Mouse (Mus musculus): Measurements from ENCODE around the gene Cfap43. TPM values are rescaled to one million over a fixed set of nuclear protein-coding genes. Genes with fewer than 3 reads are reported as not detected.

Cfap43 gene
- polyA plus RNA-seq, 1 experiment from 2014 or later: 0.51 TPM

DNA sequence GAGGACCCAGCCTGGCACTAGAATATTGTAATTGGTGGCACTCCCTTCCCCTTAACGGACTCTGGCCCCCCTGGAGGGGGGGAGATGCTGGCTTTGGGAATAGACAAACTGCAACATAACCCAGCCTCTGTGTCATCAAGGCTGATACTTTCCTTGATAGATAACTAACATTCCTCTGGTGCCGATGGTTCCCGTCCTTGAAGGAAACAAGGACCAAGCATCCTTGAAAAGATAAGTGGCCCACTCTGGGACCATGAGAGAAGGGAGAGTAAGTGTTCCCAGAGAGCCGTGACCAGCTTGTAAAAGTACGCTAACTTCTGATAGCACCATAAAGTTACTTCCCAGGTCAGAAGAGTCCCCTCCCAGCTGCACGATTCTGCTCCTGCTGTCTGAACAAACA, 196.6 kb downstream of the Cfap43 start:
- H3K4me3 ChIP-seq (replicated peaks): no peak overlapping the region
- WGBS: 51% methylated on average over 6 of the region's 6 CpGs
- H3K27ac ChIP-seq (replicated peaks): no peak overlapping the region
- no peak overlapping the region for H3K9ac ChIP-seq (replicated peaks)
- no peak for ATAC-seq (ENCODE audit: low FRiP score)
- H3K4me2 ChIP-seq: no peak overlapping the region
- H3K4me1 ChIP-seq: no peaks in the 10 kb centered on the region
- H3K27me3 ChIP-seq (replicated peaks): no peaks in the 10 kb centered on the region
- no peaks in the 10 kb centered on the region for H3K9me3 ChIP-seq (replicated peaks)
- no peaks in the 10 kb centered on the region for H3K36me3 ChIP-seq

DNA sequence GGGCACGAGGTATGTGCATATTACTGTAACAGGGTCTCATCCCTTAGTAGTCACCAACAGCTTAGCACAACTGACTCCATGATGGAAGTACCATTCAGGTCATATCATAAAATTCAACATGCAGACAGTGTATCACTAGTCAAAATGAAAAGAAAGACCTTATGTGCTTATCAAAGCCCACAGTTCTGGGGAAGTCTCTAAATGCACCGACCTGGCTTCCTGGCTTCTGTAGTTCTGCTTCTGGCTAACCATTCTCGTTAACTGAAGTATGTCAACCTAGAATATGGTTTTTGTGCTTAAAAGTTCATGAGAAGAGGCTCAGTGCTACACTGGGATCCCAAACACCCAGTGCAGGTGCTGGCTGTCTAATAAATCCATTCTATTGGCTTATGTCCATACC, 199.9 kb downstream of the Cfap43 start:
- Histone ChIP-seq H3K9me3 (replicated peaks) (no peaks in the 10 kb centered on the region), H3K4me3 (replicated peaks) (no peak overlapping the region), H3K27me3 (replicated peaks) (no peaks in the 10 kb centered on the region), H3K4me2 (no peak overlapping the region), H3K36me3 (no peaks in the 10 kb centered on the region), H3K9ac (replicated peaks) (no peak overlapping the region), H3K27ac (replicated peaks) (no peak overlapping the region), H3K4me1 (no peaks in the 10 kb centered on the region)
- 92% methylated on average over 3 of the region's 3 CpGs for WGBS
- no peak for ATAC-seq (ENCODE audit: low FRiP score)

- Histone ChIP-seq H3K9ac (replicated peaks) (no peak overlapping the region), H3K4me2 (no peak overlapping the region), H3K4me1 (no peaks in the 10 kb centered on the region), H3K4me3 (replicated peaks) (no peak overlapping the region), H3K9me3 (replicated peaks) (no peaks in the 10 kb centered on the region), H3K36me3 (no peaks in the 10 kb centered on the region), H3K27ac (replicated peaks) (no peak overlapping the region), H3K27me3 (replicated peaks) (no peaks in the 10 kb centered on the region)
- 67% methylated on average over 2 of the region's 2 CpGs for WGBS
- no peak for ATAC-seq (ENCODE audit: low FRiP score)
Measured at GRCm38 (mm10) chr19:47716144-47716543, 202.9 kb downstream of the Cfap43 start.

- no peak overlapping the region for H3K9ac ChIP-seq (replicated peaks)
- H3K4me2 ChIP-seq: no peak overlapping the region
- no peak overlapping the region for H3K4me3 ChIP-seq (replicated peaks)
- H3K4me1 ChIP-seq: no peaks in the 10 kb centered on the region
- 88% methylated on average over 9 of the region's 9 CpGs for WGBS
- no peaks in the 10 kb centered on the region for H3K36me3 ChIP-seq
- H3K27ac ChIP-seq (replicated peaks): no peak overlapping the region
- ATAC-seq (ENCODE audit: low FRiP score): no peak
- H3K27me3 ChIP-seq (replicated peaks): no peaks in the 10 kb centered on the region
- H3K9me3 ChIP-seq (replicated peaks): no peaks in the 10 kb centered on the region
Measured at GRCm38 (mm10) chr19:47713457-47713856, 205.6 kb downstream of the Cfap43 start.

DNA sequence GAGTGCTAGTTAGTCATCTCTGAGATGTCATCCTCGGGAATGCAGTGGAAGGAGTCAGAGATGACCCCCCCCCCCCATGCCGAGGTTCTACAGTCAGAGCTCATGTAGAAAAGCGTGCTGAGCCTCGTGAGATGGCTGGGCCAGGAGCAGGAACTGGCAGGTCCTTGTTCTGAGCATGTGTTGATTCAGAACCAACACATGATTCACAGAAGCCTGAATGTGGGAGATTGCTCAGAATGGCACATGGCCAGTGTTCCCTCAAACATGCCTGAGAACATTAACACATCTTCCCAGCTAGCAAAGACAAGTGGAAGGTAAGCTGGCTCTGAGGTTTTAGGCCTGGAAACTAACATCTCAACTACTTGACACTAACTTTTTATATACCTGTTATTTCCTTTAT, 208.7 kb downstream of the Cfap43 start:
- H3K27ac ChIP-seq (replicated peaks): no peak overlapping the region
- H3K36me3 ChIP-seq: no peaks in the 10 kb centered on the region
- no peak overlapping the region for H3K9ac ChIP-seq (replicated peaks)
- H3K4me1 ChIP-seq: no peaks in the 10 kb centered on the region
- H3K4me2 ChIP-seq: no peak overlapping the region
- H3K27me3 ChIP-seq (replicated peaks): no peaks in the 10 kb centered on the region
- ATAC-seq (ENCODE audit: low FRiP score): no peak
- H3K9me3 ChIP-seq (replicated peaks): no peaks in the 10 kb centered on the region
- 89% methylated on average over 4 of the region's 4 CpGs for WGBS
- no peak overlapping the region for H3K4me3 ChIP-seq (replicated peaks)

- no peak for ATAC-seq (ENCODE audit: low FRiP score)
- whole genome bisulfite sequencing: 94% methylated on average over 8 of the region's 8 CpGs
- no peaks in the 10 kb centered on the region for H3K9me3 ChIP-seq (replicated peaks)
Measured at GRCm38 (mm10) chr19:47705772-47706309, 213.2 kb downstream of the Cfap43 start.

GRCm38 (mm10) chr19:47705080-47705771, 213.9 kb downstream of the Cfap43 start:
- Histone ChIP-seq H3K4me1 (no peaks in the 10 kb centered on the region), H3K27ac (replicated peaks) (no peak overlapping the region), H3K9ac (replicated peaks) (no peak overlapping the region), H3K27me3 (replicated peaks) (no peaks in the 10 kb centered on the region), H3K4me3 (replicated peaks) (no peak overlapping the region), H3K9me3 (replicated peaks) (no peaks in the 10 kb centered on the region), H3K4me2 (no peak overlapping the region), H3K36me3 (no peaks in the 10 kb centered on the region)
- 75% methylated on average over 13 of the region's 13 CpGs for WGBS
- no peak for ATAC-seq (ENCODE audit: low FRiP score)

More at GRCm38 (mm10) chr19:47705772-47706309, 213.2 kb downstream of the Cfap43 start:
- no peaks in the 10 kb centered on the region for H3K4me1 ChIP-seq
- no peak overlapping the region for H3K4me2 ChIP-seq
- no peak overlapping the region for H3K4me3 ChIP-seq (replicated peaks)
- H3K27me3 ChIP-seq (replicated peaks): no peaks in the 10 kb centered on the region
- no peak overlapping the region for H3K9ac ChIP-seq (replicated peaks)
- H3K27ac ChIP-seq (replicated peaks): no peak overlapping the region
- no peaks in the 10 kb centered on the region for H3K36me3 ChIP-seq

- Histone ChIP-seq H3K4me2 (no peak overlapping the region), H3K9me3 (replicated peaks) (no peaks in the 10 kb centered on the region), H3K36me3 (no peaks in the 10 kb centered on the region), H3K9ac (replicated peaks) (no peak overlapping the region), H3K4me3 (replicated peaks) (no peak overlapping the region), H3K4me1 (no peaks in the 10 kb centered on the region), H3K27me3 (replicated peaks) (no peaks in the 10 kb centered on the region), H3K27ac (replicated peaks) (no peak overlapping the region)
- ATAC-seq (ENCODE audit: low FRiP score): no peak
- WGBS: 92% methylated on average over 8 of the region's 8 CpGs
Measured at GRCm38 (mm10) chr19:47700509-47700908, 218.6 kb downstream of the Cfap43 start.

GRCm38 (mm10) chr19:47699743-47700142, 219.3 kb downstream of the Cfap43 start:
- Histone ChIP-seq H3K36me3 (no peaks in the 10 kb centered on the region), H3K4me1 (no peaks in the 10 kb centered on the region), H3K4me3 (replicated peaks) (no peak overlapping the region), H3K27me3 (replicated peaks) (no peaks in the 10 kb centered on the region), H3K9ac (replicated peaks) (no peak overlapping the region), H3K9me3 (replicated peaks) (no peaks in the 10 kb centered on the region), H3K27ac (replicated peaks) (no peak overlapping the region), H3K4me2 (no peak overlapping the region)
- ATAC-seq (ENCODE audit: low FRiP score): no peak
- 39% methylated on average over 9 of the region's 9 CpGs for WGBS

DNA sequence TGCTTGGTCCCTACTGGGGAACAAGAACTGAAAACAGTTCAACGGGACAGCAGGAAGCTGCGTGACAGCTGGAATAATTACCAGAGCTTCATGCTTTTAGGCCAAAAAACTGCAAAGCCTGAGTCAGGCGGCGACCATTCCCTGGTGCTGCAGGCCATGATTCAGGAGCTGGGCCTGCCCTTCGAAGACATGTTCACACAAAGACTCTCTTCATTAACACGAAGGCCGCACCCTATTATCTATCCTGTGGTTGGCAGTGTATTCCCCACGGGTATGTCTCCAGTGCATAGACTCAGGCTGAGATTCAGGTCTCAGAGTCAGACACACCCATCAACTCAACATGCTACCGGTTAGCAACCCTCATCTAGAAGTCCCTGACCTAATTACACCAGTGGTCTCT, 220.8 kb downstream of the Cfap43 start:
- no peak overlapping the region for H3K9ac ChIP-seq (replicated peaks)
- ATAC-seq (ENCODE audit: low FRiP score): no peak
- H3K36me3 ChIP-seq: no peaks in the 10 kb centered on the region
- H3K27me3 ChIP-seq (replicated peaks): no peaks in the 10 kb centered on the region
- no peaks in the 10 kb centered on the region for H3K4me1 ChIP-seq
- WGBS: 78% methylated on average over 9 of the region's 9 CpGs
- H3K4me3 ChIP-seq (replicated peaks): no peak overlapping the region
- no peak overlapping the region for H3K27ac ChIP-seq (replicated peaks)
- H3K9me3 ChIP-seq (replicated peaks): no peaks in the 10 kb centered on the region
- H3K4me2 ChIP-seq: no peak overlapping the region

DNA sequence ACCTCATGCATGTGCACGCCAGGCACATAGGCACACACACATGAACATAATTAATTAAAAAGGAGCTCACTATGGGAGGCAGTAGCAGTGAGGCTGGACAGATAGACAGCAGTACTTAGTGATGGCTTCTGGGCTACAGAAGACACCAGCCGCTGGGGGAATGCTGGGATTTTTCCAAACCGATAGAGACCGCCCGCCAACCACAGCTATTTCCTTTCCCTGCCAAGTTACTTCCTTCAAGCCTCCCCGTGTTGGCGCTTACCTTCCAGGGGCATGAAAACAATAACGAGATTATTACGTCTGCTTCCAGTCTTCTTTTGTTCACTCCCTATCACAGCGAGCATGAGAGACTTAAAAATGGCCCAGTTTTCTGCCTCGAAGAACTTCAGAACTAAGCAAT, 222.0 kb downstream of the Cfap43 start:
- WGBS: 94% methylated on average over 11 of the region's 11 CpGs
- no peak overlapping the region for H3K27ac ChIP-seq (replicated peaks)
- H3K4me3 ChIP-seq (replicated peaks): no peak overlapping the region

DNA sequence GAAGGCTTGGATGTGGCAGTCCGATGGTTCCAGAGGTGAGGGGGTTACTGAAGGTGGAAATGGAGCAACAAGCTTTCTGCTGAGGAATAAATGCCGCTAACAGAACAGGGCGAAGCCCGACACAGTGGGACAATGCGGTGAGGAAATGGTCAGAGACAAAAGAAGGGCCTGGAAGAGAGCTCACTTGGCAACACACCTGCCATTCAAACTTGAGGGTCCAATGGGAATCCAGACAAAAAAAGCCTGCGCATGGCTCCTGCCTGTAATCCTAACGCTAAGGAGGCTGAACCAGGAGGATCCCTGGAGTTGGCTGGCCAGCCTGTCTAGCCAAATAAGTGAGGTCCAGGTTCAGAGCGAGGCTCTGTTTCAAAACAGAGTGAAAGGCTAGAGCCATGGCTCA, 222.7 kb downstream of the Cfap43 start:
- Histone ChIP-seq H3K36me3 (no peaks in the 10 kb centered on the region), H3K4me2 (no peak overlapping the region), H3K4me1 (no peaks in the 10 kb centered on the region), H3K9me3 (replicated peaks) (no peaks in the 10 kb centered on the region), H3K27me3 (replicated peaks) (no peaks in the 10 kb centered on the region), H3K27ac (replicated peaks) (no peak overlapping the region), H3K4me3 (replicated peaks) (no peak overlapping the region), H3K9ac (replicated peaks) (no peak overlapping the region)
- no peak for ATAC-seq (ENCODE audit: low FRiP score)
- WGBS: 89% methylated on average over 8 of the region's 8 CpGs

More for the DNA sequence above, 222.0 kb downstream of the Cfap43 start:
- Histone ChIP-seq H3K9ac (replicated peaks) (no peak overlapping the region), H3K9me3 (replicated peaks) (no peaks in the 10 kb centered on the region), H3K36me3 (no peaks in the 10 kb centered on the region), H3K4me1 (no peaks in the 10 kb centered on the region), H3K4me2 (no peak overlapping the region), H3K27me3 (replicated peaks) (no peaks in the 10 kb centered on the region)
- ATAC-seq (ENCODE audit: low FRiP score): no peak
